Mouse (Mus musculus) limb, embryonic 13.5 days (tissue): Measurements from ENCODE around the gene Smco4. TPM values are rescaled to one million over a fixed set of nuclear protein-coding genes. Genes with fewer than 3 reads are reported as not detected.

ENCODE experiments used
- ATAC-seq: fragments of 200-750 bp; cut with Nextera tagmentation; 2 replicates; pipeline ENCODE4 v1.8.0; 2017; ENCODE audit warnings: low read depth, moderate number of reproducible peaks, moderate TSS enrichment; ENCODE audit not compliant: low FRiP score
- H3K27ac ChIP-seq: fragments of 300-500 bp; sonication (generic); 2 replicates; pipeline ENCODE4 v1.5.1; 2015; ENCODE audit warnings: inconsistent platforms, mild to moderate bottlenecking, moderate library complexity
- H3K27me3 ChIP-seq: fragments of 300-500 bp; sonication (generic); 2 replicates; pipeline ENCODE4 v1.6.1; 2015; ENCODE audit warnings: mild to moderate bottlenecking, inconsistent platforms
- H3K36me3 ChIP-seq: fragments of 300-500 bp; sonication (generic); 2 replicates; pipeline ENCODE4 v1.6.1; 2015; ENCODE audit warnings: inconsistent platforms, mild to moderate bottlenecking, moderate library complexity
- H3K4me1 ChIP-seq: fragments of 300-500 bp; sonication (generic); 2 replicates; pipeline ENCODE4 v1.6.1; 2015; ENCODE audit warnings: inconsistent platforms
- H3K4me2 ChIP-seq: fragments of 300-500 bp; sonication (generic); replicated peaks from 2 replicates; pipeline ENCODE4 v1.6.1; 2015; ENCODE audit warnings: inconsistent platforms, mild to moderate bottlenecking, moderate library complexity
- H3K4me3 ChIP-seq: fragments of 300-500 bp; sonication (generic); 2 replicates; pipeline ENCODE4 v1.5.1; 2015; ENCODE audit warnings: moderate library complexity, mild to moderate bottlenecking, inconsistent platforms
- H3K9ac ChIP-seq: fragments of 300-500 bp; sonication (generic); 2 replicates; pipeline ENCODE4 v1.6.1; 2015; ENCODE audit warnings: mild to moderate bottlenecking, inconsistent platforms
- H3K9me3 ChIP-seq: fragments of 300-500 bp; sonication (generic); 2 replicates; pipeline ENCODE4 v1.6.1; 2016; ENCODE audit warnings: inconsistent platforms
- WGBS: fragments of 180-500 bp; shearing (Covaris S2); methylation state at CpG from one replicate; pipeline ENCODE4 v1.1.7; 2015; 5-methylcytosine and 5-hydroxymethylcytosine counted together
- polyA plus RNA-seq: library from polyadenylated mRNA; unstranded; fragments of >200 nt; fragmentation: Nextera tagmentation; extraction: Ambion mirVana; gene quantifications from 2 replicates; pipeline ENCODE4 v1.2.1, GENCODE M21; 2015

The Smco4 gene
- polyA plus RNA-seq = 2.8 and 3.3 TPM in 2 replicates

DNA sequence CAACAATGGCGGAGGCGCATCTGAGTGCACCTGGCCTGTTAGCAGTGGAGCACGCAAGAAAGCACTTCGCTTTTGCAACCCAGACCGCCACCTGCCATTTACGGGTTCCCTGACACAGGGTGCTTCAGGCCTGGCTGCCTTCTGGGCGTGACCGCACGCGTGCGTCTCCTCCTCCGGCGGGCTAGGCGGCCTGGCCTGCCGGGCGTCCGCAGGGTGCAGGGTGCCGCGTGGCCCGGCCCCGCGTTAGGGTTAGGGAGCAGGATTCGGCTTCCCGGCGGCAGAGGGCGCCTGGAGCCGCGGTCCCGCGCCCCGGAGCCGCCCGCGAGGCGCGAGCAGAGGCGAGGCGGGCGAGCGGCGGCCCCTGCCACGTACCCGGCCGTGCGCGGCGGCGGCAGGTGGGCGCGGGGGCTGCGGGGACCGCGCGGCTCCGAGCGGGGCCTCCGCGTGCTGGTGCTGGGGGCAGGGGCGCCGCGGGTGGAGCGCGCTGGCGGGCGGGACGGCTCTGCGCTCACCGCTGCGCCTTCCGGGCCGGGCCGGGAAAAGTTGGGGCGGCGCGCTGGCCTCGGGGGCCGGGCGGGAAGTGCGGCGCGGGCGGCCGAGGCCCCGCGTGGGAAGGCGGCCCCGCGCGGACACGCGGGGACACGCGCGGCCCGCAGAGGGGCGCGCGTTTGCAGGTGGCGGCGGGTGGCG is at the start of gene Smco4:
Gene Smco4, plus strand, starts transcription at position 198 of the 690 bp plus-strand sequence.
- WGBS = under 1% methylated on average over 67 of the region's 101 CpGs
- peaks cover 44% of the 10 kb centered on the region for H3K4me1 ChIP-seq
- peak; percentile 82 for ATAC-seq

GRCm38 (mm10) chr9:15447397-15447796 is 45.8 kb upstream of the Smco4 start:
- H3K27ac ChIP-seq = no peak overlapping the region
- no peak for ATAC-seq
- H3K4me1 ChIP-seq = peaks cover 7% of the 10 kb centered on the region; the same call in 1 of the 2 replicates
- no peak overlapping the region for H3K9ac ChIP-seq
- H3K4me3 ChIP-seq = no peak overlapping the region
- H3K4me2 ChIP-seq = no peak overlapping the region
- 69% methylated on average over 2 of the region's 2 CpGs for WGBS
- no peaks in the 10 kb centered on the region for H3K27me3 ChIP-seq
- H3K36me3 ChIP-seq = no peaks in the 10 kb centered on the region
- no peaks in the 10 kb centered on the region for H3K9me3 ChIP-seq

More for the DNA sequence above, at the start of gene Smco4:
- H3K9me3 ChIP-seq = no peaks in the 10 kb centered on the region
- peaks cover 6% of the 10 kb centered on the region; the same call in 1 of the 2 replicates for H3K27me3 ChIP-seq
- peak within 1 kb of the TSS; percentile 77 for H3K4me3 ChIP-seq
- H3K9ac ChIP-seq = peak within 1 kb of the TSS; percentile 92
- peak within 1 kb of the TSS; percentile 55; the same call in 1 of the 2 replicates for H3K27ac ChIP-seq
- H3K4me2 ChIP-seq = peak within 1 kb of the TSS; percentile 88
- H3K36me3 ChIP-seq = no peaks in the 10 kb centered on the region

DNA sequence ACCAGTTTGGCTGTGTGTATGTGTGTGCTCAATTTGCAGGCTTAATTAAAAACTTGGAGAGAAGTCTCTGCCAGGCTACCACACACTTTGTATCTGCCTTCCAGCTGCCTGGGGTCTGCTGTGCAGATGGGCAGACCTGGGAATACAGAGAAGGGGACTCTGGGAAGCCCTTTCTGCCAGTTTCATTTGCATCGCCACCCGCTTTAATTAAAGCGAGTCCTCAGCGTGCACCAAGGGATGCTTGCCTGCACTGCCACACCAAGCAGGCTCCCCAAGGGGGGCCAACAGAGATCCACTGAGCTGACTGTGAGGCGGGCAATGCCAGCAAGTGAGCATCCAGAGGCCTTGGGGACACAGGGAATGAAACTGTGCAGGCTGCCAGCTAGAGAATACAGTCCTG is 42.3 kb upstream of the Smco4 start:
- Histone ChIP-seq H3K9me3 (no peaks in the 10 kb centered on the region), H3K4me2 (no peak overlapping the region), H3K27ac (no peak overlapping the region), H3K36me3 (no peaks in the 10 kb centered on the region), H3K4me3 (no peak overlapping the region), H3K27me3 (no peaks in the 10 kb centered on the region), H3K9ac (no peak overlapping the region), H3K4me1 (peaks cover 7% of the 10 kb centered on the region; the same call in 1 of the 2 replicates)
- no peak for ATAC-seq
- 33% methylated on average over 5 of the region's 5 CpGs for WGBS

GRCm38 (mm10) chr9:15472256-15472655 is 21.0 kb upstream of the Smco4 start:
- Histone ChIP-seq H3K27me3 (no peaks in the 10 kb centered on the region), H3K4me2 (no peak overlapping the region), H3K9me3 (peaks cover under 1% of the 10 kb centered on the region; the same call in 1 of the 2 replicates), H3K36me3 (no peaks in the 10 kb centered on the region), H3K9ac (no peak overlapping the region), H3K4me3 (no peak overlapping the region), H3K27ac (no peak overlapping the region), H3K4me1 (no peaks in the 10 kb centered on the region)
- no peak for ATAC-seq
- 70% methylated on average over 4 of the region's 4 CpGs for WGBS

DNA sequence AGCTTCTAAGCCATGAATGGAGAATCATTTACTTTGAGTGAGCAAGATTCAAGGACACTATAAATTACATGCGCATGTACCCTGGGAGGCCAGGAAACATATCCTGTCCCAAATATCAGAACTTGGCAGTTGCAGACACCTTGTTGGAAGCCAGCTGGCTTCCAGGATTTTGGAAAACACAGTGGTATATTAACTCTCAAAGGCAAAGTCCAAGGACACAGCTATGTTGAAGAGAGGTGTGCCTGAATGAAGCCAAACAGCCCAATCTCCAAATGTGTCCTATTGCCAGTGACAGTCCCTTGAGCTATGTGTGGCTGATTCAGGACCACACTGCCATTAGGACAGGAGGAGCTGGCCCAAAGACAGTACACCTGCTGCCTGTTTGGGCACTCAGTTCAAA is 20.0 kb upstream of the Smco4 start:
- Histone ChIP-seq H3K36me3 (no peaks in the 10 kb centered on the region), H3K9me3 (no peaks in the 10 kb centered on the region), H3K4me3 (no peak overlapping the region), H3K9ac (no peak overlapping the region), H3K27ac (no peak overlapping the region), H3K27me3 (no peaks in the 10 kb centered on the region), H3K4me1 (no peaks in the 10 kb centered on the region), H3K4me2 (no peak overlapping the region)
- no peak for ATAC-seq
- WGBS = 94% methylated on average over 1 of the region's 1 CpGs

DNA sequence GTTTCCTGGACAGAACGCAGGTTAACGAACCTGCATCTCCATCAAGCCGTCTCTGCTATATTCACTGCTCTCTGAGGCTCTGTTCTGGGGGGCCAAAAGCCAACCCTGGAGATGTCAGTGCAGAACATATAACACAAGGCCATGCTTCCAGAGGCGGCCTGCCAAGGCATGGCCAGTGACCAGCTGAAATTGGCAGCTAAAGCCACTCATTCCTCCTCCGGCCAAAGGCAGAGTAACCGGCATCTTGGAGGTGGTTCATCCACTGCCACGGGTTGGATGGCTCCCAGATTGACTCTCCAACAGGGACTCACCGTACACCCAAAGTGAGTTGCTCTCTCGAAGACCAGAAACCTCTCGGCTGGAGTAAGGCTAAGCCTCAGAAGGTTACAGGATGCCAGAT is 15.7 kb upstream of the Smco4 start:
- Histone ChIP-seq H3K27ac (no peak overlapping the region), H3K36me3 (no peaks in the 10 kb centered on the region), H3K4me1 (no peaks in the 10 kb centered on the region), H3K27me3 (no peaks in the 10 kb centered on the region), H3K4me2 (no peak overlapping the region), H3K9ac (no peak overlapping the region), H3K4me3 (no peak overlapping the region), H3K9me3 (no peaks in the 10 kb centered on the region)
- no peak for ATAC-seq
- WGBS = 87% methylated on average over 10 of the region's 10 CpGs

GRCm38 (mm10) chr9:15487682-15488424 is 5.4 kb upstream of the Smco4 start:
- Histone ChIP-seq H3K4me1 (peaks cover 6% of the 10 kb centered on the region), H3K4me3 (no peak overlapping the region), H3K27me3 (peaks cover 5% of the 10 kb centered on the region; the same call in 1 of the 2 replicates), H3K4me2 (no peak overlapping the region), H3K9me3 (no peaks in the 10 kb centered on the region), H3K9ac (no peak overlapping the region), H3K27ac (no peak overlapping the region), H3K36me3 (no peaks in the 10 kb centered on the region)
- 61% methylated on average over 2 of the region's 2 CpGs for WGBS
- ATAC-seq = no peak

DNA sequence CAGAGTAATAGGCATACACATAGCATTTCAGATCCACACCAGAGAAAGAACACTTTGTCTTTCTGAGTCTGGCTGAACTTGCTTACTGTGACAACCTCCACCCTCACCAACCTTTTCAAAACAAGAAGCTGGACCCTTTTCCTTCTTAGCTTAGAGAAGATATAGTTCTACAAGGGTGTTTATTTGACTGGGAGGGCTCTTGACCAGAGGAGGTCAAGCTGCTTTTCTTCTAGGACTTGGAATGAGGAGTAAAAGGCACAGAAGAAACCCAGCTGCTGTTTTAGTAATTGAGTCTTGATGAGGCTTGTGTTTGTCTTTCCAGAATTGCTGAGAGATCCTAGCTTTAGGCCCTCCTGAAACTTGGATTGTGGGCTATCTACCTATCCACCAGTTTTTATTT is 3.9 kb upstream of the Smco4 start:
- peaks cover 5% of the 10 kb centered on the region; the same call in 1 of the 2 replicates for H3K27me3 ChIP-seq
- no peaks in the 10 kb centered on the region for H3K36me3 ChIP-seq
- H3K27ac ChIP-seq = no peak overlapping the region
- no peaks in the 10 kb centered on the region for H3K9me3 ChIP-seq
- H3K4me2 ChIP-seq = no peak overlapping the region
- no peak overlapping the region for H3K9ac ChIP-seq
- H3K4me3 ChIP-seq = no peak overlapping the region
- no peak for ATAC-seq
- peaks cover 12% of the 10 kb centered on the region for H3K4me1 ChIP-seq

GRCm38 (mm10) chr9:15490331-15491100 is 2.7 kb upstream of the Smco4 start:
- H3K4me3 ChIP-seq = no peak overlapping the region
- H3K27ac ChIP-seq = no peak overlapping the region
- H3K9ac ChIP-seq = no peak overlapping the region
- no peak overlapping the region for H3K4me2 ChIP-seq
- H3K4me1 ChIP-seq = peaks cover 23% of the 10 kb centered on the region
- H3K36me3 ChIP-seq = no peaks in the 10 kb centered on the region
- no peaks in the 10 kb centered on the region for H3K9me3 ChIP-seq
- ATAC-seq = no peak
- H3K27me3 ChIP-seq = peaks cover 5% of the 10 kb centered on the region; the same call in 1 of the 2 replicates
- WGBS = 80% methylated on average over 8 of the region's 8 CpGs

DNA sequence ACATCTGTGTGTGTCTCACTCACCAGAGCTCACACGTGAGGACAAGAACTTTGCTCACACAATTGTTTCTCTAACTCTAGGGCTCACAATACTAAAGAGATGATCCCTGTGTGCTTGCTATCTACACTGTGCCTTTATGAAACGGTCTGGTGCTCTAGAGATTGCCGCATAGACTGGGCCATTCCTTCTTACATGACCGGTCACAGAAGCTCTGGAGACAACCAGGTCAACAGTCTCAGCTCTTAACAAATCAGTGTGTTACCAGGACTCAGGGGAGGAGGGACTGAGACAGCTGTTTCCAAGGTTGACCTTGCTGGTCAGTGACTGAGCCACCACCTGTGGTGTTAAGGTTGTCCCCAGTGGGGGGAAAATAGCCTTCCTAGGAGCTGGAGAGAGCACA is 1.5 kb upstream of the Smco4 start:
- H3K27ac ChIP-seq = no peak overlapping the region
- no peak overlapping the region for H3K4me3 ChIP-seq
- H3K9ac ChIP-seq = no peak overlapping the region
- no peaks in the 10 kb centered on the region for H3K36me3 ChIP-seq
- no peaks in the 10 kb centered on the region for H3K9me3 ChIP-seq
- WGBS = 78% methylated on average over 4 of the region's 4 CpGs
- ATAC-seq = no peak
- H3K4me1 ChIP-seq = peaks cover 35% of the 10 kb centered on the region
- peaks cover 5% of the 10 kb centered on the region; the same call in 1 of the 2 replicates for H3K27me3 ChIP-seq
- no peak overlapping the region for H3K4me2 ChIP-seq

DNA sequence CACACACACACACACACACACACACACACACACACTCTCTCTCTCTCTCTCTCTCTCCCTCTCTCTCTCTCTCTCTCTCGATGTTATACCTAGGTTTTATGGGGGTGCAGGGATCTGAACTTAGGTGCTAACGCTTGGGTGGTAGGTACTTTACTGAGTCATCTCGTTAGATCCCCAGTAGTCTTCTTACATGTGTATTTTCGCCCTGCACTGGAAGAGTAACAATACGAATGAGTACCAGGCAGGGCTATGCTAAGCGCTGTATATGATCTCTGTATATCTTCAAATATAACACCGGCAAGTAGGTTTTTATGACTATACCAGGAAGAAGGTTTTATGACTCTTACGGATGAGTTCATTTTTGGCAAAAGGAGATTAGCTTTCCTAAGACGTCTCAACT is 831 bp upstream of the Smco4 start:
- Histone ChIP-seq H3K4me2 (no peak overlapping the region), H3K9ac (no peak overlapping the region), H3K36me3 (no peaks in the 10 kb centered on the region), H3K4me1 (peaks cover 40% of the 10 kb centered on the region), H3K27me3 (peaks cover 5% of the 10 kb centered on the region; the same call in 1 of the 2 replicates), H3K4me3 (no peak overlapping the region), H3K9me3 (no peaks in the 10 kb centered on the region), H3K27ac (no peak overlapping the region)
- WGBS = 60% methylated on average over 9 of the region's 9 CpGs
- no peak for ATAC-seq
